Mouse (Mus musculus) mesoderm, embryonic 11.5 days (tissue): ENCODE measurements around the gene Fam24b.

Experiments used
- DNase-seq: peaks from one replicate; pipeline ENCODE4 v3.0.0-alpha.2; 2012; ENCODE audit warnings: low read depth, low spot score

Gene Fam24b

GRCm38 (mm10) chr7:131329416-131329815 lies at the start of gene Fam24b:
Fam24b (minus strand) TSS chr7:131329516.
- no peak for DNase-seq

GRCm38 (mm10) chr7:131371880-131372651 lies 42.8 kb upstream of the Fam24b start:
- peak; percentile 9 for DNase-seq

- DNase-seq: no peak
Measured at GRCm38 (mm10) chr7:131371470-131371860, 42.1 kb upstream of the Fam24b start.

GRCm38 (mm10) chr7:131370648-131371469 lies 41.5 kb upstream of the Fam24b start, which contains the start of gene Pstk:
Pstk (plus strand) TSS chr7:131371141.
- DNase-seq: peak; percentile 96

DNA sequence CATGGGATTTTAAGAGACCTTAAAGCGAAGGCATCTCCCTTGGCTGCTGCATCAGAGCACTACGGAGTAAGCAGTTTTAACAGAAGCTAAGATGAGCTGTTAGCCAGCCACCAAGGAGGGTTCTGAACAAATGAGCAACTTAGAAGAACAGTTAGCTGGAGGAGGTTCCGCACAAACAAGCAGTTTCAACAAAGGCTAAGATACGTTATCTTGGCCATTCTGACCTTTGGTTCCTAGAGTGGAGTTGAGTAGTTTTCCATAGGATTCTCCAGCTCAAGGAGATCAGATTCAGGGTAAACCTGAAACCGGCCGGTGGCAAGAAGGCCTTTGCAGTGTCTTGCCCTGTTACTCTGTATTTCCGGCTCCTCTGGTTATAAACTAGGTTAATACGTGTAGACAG lies 34.8 kb upstream of the Fam24b start:
- no peak for DNase-seq

DNA sequence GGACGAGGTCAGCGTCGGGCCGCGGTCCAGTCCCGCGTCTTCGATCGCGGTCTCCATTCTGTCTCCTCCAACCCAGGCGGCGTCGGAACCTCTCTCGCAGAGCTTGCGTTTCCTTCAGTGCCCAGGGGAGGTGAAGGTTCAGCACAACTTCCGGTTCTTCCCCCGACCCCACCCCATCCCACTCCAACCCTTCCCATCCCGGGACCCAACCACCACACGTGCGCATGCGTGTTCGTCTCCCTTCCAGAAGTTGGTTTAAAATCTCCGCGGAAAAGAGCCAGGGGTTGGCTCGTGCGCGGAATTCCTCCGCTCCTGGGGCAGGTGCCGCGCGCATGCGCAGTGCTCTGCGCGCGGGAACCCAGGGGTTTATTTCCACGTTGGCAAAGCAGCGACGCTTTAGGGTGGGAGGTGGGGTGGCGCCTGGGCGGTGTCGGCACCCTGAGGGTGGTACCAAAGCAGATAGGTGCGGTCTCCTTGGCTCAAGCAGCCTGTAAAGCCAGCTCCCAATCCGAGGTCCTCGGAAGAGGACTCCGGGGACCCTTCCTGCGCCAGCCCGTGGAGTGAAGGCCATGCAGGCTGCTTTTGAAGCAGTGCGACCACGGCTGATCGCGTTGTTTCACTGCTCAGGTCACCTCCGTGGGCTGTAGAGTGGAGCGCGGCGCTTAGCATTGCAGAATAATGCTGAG lies 33.4 kb upstream of the Fam24b start, which contains the start of gene 2310057M21Rik:
Gene 2310057M21Rik, minus strand, starts transcription at position 145 of the 686 bp plus-strand sequence.
- peak; percentile 99 for DNase-seq

GRCm38 (mm10) chr7:131362269-131362614 lies 32.9 kb upstream of the Fam24b start:
- DNase-seq: no peak

DNA sequence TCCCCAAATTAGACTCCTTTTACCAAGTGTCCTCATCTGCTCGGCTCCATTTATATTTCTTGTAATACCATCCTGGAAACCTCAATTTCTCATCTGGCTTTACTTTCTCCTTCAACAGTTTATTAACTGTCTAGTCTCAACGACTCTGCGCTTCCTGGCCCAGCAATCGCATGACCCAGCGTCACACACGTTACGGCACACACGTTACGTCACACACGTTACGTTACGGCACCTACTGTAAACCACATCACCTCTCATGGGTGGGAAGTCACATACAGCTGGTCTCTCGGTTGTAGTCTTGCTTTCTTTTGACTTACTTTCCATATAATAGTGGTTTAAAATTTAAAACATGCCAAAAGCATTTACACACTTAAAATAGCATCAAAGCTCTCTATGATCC lies 26.8 kb upstream of the Fam24b start:
- no peak for DNase-seq

DNA sequence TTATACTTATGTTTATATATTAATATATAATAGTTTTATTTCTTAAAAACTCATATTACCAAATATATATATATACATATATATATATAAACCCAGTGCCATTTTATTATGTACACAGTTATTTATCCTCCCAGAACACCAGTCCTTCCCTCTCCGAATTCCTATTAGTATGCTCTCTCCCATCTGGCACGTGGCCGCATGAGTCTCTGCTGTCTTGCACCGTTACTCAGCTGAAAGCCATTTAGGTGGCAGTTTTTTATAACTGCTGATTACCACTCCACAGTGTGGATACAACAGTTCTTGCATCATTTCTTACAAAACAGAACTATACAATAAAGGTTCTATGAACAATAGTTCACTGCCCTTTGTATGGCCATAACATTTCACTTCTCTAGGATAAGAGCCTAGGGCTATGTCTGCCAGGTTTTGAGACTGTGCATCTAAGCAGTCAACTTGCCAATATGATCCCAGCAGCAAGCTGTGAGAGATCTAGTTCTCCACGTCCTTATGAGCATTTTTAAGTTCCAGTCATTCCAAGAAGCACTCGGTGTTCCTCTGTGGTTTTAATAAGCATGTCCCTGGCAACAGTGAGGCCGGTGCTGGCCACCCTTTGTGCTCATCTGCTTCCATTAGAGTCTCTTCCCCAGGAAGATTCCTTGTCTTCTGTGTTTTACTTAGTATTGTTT lies 16.7 kb upstream of the Fam24b start:
- DNase-seq: no peak

GRCm38 (mm10) chr7:131337502-131338068 lies 8.3 kb upstream of the Fam24b start:
- DNase-seq: no peak

DNA sequence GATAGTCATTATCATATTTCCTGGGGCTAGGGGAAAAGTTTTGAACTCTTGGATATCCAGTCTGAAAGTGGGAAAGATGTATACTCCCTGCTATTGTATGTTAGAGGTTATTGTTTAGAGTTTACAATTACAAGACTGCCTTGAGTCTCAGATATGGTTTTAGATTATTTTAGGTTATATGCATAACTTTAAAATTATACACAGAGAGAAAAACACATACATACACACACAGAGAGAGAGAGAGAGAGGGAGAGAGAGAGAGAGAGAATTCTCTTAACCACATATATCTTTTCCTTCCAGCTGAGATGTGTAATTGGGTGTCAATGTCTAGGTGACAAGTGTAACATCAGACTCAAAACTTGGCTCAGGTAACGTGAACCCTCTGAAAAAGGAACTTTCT lies 4.2 kb upstream of the Fam24b start, which contains the start of gene Fam24a:
Gene Fam24a, plus strand, starts transcription at position 301 of the 400 bp plus-strand sequence.
- DNase-seq: no peak

DNA sequence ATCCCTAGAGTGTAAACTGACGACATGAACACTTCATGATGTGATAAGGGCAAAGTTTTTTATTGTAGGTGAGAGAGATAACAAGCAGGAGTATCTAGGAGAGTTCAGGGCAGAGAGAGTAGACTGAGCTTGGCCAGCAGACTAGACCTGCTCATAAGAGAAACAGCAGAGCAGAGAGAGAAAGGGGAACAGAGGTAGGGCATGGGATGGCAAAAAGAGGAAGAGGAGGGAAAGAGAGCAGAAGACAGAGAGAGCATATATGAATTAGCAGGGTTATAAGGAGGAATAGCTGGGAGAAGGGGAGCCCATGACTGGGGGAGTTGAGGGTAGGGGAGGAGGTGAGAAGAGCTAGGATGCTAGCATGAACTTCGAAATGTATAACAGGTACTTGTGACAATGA lies 2.4 kb upstream of the Fam24b start:
- DNase-seq: no peak

GRCm38 (mm10) chr7:131327054-131327453 lies 2.3 kb downstream of the Fam24b start:
- DNase-seq: no peak

- DNase-seq: no peak
Measured at GRCm38 (mm10) chr7:131322192-131322591, 7.1 kb downstream of the Fam24b start, which contains the start of gene Cuzd1. Cuzd1 (minus strand) TSS chr7:131322292.

DNA sequence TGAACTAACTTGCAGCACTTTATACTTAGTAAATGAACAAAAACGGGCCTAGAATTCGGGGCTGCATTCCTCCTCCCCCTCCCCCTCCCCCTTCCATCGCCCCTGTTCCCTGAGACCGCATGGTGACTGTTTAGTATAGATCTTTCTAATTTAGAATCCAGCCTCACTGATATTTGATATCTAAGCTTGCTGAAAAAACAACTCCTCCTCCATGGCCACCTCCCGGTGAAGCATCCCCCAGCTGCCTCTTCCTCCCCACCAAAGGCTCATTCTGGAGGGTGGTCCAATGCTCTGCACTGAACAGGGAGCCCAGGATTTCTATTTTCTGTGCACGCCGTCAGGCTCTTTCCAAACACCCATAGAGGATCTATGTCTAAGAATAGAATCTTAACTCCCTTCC lies 11.0 kb downstream of the Fam24b start:
- DNase-seq: no peak

DNA sequence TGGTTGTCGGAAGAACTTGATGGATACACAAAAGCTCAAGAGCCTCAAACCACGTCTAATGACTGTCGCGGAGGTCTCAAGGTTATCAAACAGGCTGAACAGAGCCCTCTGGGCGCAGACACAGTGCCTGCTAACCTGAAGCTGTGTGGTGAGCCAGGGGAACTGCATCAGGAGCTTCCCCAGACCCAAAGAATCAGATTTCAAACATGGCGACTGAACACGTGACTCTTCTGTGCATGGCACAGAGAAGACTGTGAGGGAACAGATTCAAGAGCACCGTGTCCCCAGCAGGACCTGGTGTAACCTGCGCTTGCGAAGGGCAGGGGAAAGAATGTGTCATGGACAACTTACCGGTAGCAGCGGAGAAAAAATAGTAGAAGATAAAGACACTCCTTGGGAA lies 11.7 kb downstream of the Fam24b start:
- DNase-seq: peak; percentile 2

GRCm38 (mm10) chr7:131314493-131314892 lies 14.8 kb downstream of the Fam24b start:
- no peak for DNase-seq

DNA sequence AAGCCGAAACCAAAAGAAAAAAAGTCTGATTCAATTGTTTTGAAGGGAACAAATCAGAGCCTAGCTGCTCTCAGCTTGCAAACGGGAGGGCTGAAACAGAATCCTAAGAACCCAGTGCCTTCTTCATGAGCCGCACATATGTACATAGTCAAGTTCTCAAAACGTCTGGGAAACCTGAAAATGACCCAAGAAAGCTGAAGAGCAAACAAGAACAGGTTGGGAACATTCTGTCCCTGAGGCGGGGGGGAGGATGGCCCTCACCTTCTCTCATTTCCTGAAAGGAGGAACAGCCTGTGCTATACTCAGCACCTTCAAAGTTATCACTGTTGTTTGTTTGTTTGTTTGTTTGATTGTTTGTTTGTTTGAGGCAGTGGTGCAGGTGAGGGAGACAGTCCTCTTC lies 22.6 kb downstream of the Fam24b start:
- no peak for DNase-seq

DNA sequence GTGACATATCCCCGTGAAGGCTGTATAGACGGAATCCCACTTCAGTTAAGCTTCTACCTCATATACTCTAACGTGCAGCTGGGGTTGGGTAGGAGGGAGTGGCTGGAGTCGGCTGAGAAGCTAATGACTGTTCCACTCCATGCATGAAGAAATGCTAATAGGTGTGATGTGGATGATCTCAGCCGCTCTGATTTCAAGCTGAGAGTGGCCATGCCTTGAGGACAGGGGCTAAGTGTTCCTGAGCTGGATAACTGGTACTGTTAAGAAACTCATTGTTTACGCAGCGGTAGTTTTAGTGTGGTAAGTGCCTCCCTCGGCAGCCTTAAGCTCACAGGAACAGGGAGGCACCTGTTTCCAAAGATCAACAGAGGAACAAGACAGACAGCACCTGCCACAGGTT lies 26.0 kb downstream of the Fam24b start:
- no peak for DNase-seq

DNA sequence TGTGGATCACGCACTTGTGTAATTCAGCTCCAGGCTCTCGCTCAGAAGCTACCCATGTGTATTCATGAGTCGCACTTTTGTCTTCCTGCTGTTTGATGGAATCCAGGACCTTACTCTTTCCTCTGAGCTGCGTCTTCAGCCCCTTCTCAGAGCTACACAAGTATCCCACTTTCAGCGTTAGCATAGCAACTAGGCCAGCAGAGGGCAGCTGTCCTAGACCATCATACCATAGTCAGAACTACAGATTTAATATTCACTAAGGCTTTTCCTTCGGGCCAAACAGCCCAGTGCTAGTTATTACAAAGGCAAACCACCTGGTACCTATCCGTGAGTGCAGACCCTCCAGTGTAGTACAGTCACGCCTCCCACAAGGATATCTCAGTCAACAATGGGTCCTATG lies 32.2 kb downstream of the Fam24b start:
- no peak for DNase-seq
